Mouse (Mus musculus) heart, embryonic 15.5 days (tissue): Measurements from ENCODE around the gene Ppp2r5a. TPM values are rescaled to one million over a fixed set of nuclear protein-coding genes. Genes with fewer than 3 reads are reported as not detected.

Source experiments
- ATAC-seq: fragments of 200-750 bp; cut with Nextera tagmentation; replicated peaks from 2 replicates; pipeline ENCODE4 v1.8.0; 2017; ENCODE audit warnings: low read depth, moderate TSS enrichment; ENCODE audit not compliant: insufficient number of reproducible peaks, insufficient read depth, low FRiP score
- H3K27ac ChIP-seq: fragments of 300-500 bp; sonication (generic); 2 replicates; pipeline ENCODE4 v1.5.1; 2015; ENCODE audit warnings: mild to moderate bottlenecking, inconsistent platforms
- H3K27me3 ChIP-seq: fragments of 300-500 bp; sonication (generic); 2 replicates; pipeline ENCODE4 v1.6.1; 2015; ENCODE audit warnings: inconsistent platforms
- H3K36me3 ChIP-seq: fragments of 300-500 bp; sonication (generic); 2 replicates; pipeline ENCODE4 v1.6.1; 2015; ENCODE audit warnings: mild to moderate bottlenecking, inconsistent platforms
- H3K4me1 ChIP-seq: fragments of 300-500 bp; sonication (generic); replicated peaks from 2 replicates; pipeline ENCODE4 v1.6.1; 2015; ENCODE audit warnings: inconsistent platforms
- H3K4me2 ChIP-seq: fragments of 300-500 bp; sonication (generic); 2 replicates; pipeline ENCODE4 v1.6.1; 2015; ENCODE audit warnings: inconsistent platforms, mild to moderate bottlenecking, moderate library complexity
- H3K4me3 ChIP-seq: fragments of 300-500 bp; sonication (generic); 2 replicates; pipeline ENCODE4 v1.5.1; 2015; ENCODE audit warnings: mild to moderate bottlenecking, inconsistent platforms
- H3K9ac ChIP-seq: fragments of 300-500 bp; sonication (generic); 2 replicates; pipeline ENCODE4 v1.6.1; 2015; ENCODE audit warnings: mild to moderate bottlenecking, inconsistent platforms
- H3K9me3 ChIP-seq: fragments of 300-500 bp; sonication (generic); replicated peaks from 2 replicates; pipeline ENCODE4 v1.6.1; 2016; ENCODE audit warnings: inconsistent platforms
- WGBS: fragments of 180-500 bp; shearing (Covaris S2); methylation state at CpG from one replicate; pipeline ENCODE4 v1.1.7; 2015; ENCODE audit warnings: mixed read lengths; 5-methylcytosine and 5-hydroxymethylcytosine counted together
- polyA plus RNA-seq: library from polyadenylated mRNA; unstranded; fragments of >200 nt; fragmentation: Nextera tagmentation; extraction: Ambion mirVana; gene quantifications from 2 replicates; pipeline ENCODE4 v1.2.1, GENCODE M21; 2015

The Ppp2r5a gene
- polyA plus RNA-seq: 31.1 and 36.4 TPM in 2 replicates

DNA sequence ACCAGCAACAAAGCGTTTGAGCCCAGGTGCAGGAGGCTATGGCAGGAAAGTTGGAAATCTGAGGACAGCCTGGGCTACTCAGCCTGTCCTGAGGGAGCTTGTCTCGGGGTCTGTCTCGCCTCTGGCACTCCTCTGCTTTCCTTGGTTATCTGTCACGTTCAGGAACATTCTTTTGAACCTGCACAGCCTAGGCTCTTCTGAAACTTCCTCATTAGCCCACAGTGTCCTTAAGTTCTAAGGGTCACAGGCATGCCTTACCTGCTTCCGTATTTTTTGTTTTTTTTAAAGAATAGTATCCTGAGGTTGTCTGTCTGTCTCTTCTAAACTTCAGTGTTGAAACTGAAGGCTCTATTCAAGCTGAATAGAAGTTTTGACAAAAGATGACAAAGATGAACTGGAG is at the start of gene Ppp2r5a:
Gene Ppp2r5a, minus strand, starts transcription at position 199 of the 400 bp plus-strand sequence.
- Histone ChIP-seq H3K4me3 (no peak within 1 kb of the TSS), H3K27me3 (no peaks in the 10 kb centered on the region), H3K27ac (no peak within 1 kb of the TSS), H3K9me3 (no peaks in the 10 kb centered on the region), H3K4me1 (peaks cover 6% of the 10 kb centered on the region; the same call in 1 of the 2 replicates), H3K9ac (no peak within 1 kb of the TSS), H3K4me2 (no peak within 1 kb of the TSS), H3K36me3 (no peaks in the 10 kb centered on the region)
- 46% methylated on average over 5 of the region's 5 CpGs for WGBS
- no peak for ATAC-seq

DNA sequence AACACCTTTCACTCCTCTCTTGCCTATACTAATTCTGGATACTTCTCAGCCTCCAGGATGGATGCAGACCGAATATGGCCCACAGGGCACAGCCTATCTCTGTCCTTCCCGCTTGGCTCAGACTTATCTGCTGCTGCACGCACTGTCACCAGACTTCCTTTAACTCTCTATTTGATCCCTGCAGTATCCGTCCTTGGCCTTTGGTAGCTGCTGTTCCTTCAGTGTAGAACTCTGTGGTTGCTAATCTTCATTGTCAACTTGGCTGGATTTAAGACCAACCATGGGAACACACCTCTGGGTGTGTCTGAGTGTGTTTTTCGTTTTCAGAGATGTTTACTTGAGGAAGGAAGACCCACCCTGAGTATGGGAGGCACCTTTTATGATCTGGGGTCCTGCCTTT is 47.5 kb upstream of the Ppp2r5a start:
- Histone ChIP-seq H3K4me2 (no peak overlapping the region), H3K4me1 (peaks cover 54% of the 10 kb centered on the region), H3K4me3 (no peak overlapping the region), H3K27me3 (no peaks in the 10 kb centered on the region), H3K9me3 (no peaks in the 10 kb centered on the region), H3K27ac (peak overlapping the region; percentile 9; the same call in 1 of the 2 replicates), H3K36me3 (no peaks in the 10 kb centered on the region), H3K9ac (no peak overlapping the region)
- 0 out of 2 replicates have a peak, but pooled peaks have one; percentile 33 for ATAC-seq
- WGBS: 24% methylated on average over 5 of the region's 5 CpGs

DNA sequence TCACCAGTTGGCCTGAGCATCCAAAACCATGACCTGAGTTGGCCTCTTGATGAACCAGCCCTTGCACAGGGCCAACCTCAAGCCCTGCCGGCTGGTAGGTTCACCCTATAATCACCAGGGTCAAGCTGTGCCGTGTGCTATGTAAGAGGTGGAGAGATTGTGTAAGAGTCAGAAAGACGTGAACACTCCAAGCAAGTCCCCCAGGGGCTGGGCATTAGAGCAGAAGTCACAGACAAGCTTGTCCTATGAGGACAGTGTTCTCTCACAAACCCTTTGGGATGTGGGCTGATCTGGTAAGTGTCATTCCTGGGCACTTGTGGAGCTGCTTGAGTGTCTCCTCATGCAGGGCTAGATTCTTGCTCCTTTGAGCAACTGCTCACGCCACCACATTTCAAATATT is 46.5 kb upstream of the Ppp2r5a start:
- 67% methylated on average over 4 of the region's 4 CpGs for WGBS
- Histone ChIP-seq H3K27ac (no peak overlapping the region), H3K9me3 (no peaks in the 10 kb centered on the region), H3K36me3 (no peaks in the 10 kb centered on the region), H3K4me1 (peaks cover 52% of the 10 kb centered on the region), H3K4me3 (no peak overlapping the region), H3K9ac (no peak overlapping the region), H3K4me2 (no peak overlapping the region), H3K27me3 (no peaks in the 10 kb centered on the region)
- ATAC-seq: no peak

DNA sequence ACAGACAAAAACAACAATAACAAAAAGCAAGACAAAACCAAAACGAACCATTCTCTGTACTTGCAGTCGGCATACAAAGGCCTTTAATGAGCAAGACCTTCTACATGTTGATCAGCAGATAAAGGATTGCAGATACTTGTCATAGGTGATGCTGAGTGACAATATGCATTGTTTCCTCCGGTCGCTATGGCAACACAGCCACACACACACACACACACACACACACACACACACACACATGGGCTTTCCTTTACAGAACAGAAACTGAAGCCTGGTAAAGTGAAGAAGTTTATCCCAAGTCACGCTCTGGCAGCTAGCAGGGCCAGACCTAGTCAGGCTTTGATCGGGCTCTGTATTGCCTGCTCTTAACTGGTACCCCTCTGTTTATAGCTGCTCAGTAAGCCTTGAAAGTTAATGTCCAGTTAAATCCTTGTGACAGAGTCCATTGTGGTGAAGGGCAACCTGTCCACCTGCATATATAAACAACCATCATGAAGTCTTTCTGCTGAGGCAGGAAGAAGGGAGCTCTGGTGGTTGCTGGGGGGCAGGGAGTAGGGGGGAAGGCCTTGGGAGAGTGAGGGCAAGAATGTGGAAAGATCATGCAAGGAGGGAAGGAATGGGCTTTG is 44.4 kb upstream of the Ppp2r5a start:
- no peak for ATAC-seq
- Histone ChIP-seq H3K27me3 (no peaks in the 10 kb centered on the region), H3K4me3 (no peak overlapping the region), H3K9me3 (no peaks in the 10 kb centered on the region), H3K36me3 (no peaks in the 10 kb centered on the region), H3K4me2 (no peak overlapping the region), H3K27ac (no peak overlapping the region), H3K9ac (no peak overlapping the region), H3K4me1 (peaks cover 38% of the 10 kb centered on the region)
- WGBS: 82% methylated on average over 6 of the region's 6 CpGs

DNA sequence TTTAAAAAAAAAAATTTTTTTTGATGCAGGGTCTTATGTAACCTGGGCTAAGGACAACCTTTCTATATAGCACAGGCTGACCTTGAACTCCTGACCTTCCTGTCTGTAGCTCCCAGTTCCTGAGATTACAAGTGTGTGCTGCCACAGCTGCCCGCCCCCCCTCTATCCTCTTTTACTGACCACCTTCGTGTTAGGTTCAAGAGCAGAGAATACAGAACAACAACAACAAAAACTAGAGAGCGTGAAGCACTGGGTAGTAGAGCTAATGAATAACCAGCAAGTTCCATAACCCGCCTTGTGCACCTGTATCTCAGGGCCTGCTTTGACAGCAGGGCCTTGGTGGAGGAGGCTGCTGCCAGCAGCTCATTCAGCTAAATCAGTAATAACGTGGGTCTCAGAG is 43.2 kb upstream of the Ppp2r5a start:
- no peak overlapping the region for H3K4me2 ChIP-seq
- WGBS: 64% methylated on average over 5 of the region's 5 CpGs
- H3K27me3 ChIP-seq: no peaks in the 10 kb centered on the region
- H3K36me3 ChIP-seq: no peaks in the 10 kb centered on the region
- ATAC-seq: no peak
- no peak overlapping the region for H3K27ac ChIP-seq
- no peaks in the 10 kb centered on the region for H3K9me3 ChIP-seq
- no peak overlapping the region for H3K4me3 ChIP-seq
- H3K9ac ChIP-seq: no peak overlapping the region
- peaks cover 38% of the 10 kb centered on the region for H3K4me1 ChIP-seq

DNA sequence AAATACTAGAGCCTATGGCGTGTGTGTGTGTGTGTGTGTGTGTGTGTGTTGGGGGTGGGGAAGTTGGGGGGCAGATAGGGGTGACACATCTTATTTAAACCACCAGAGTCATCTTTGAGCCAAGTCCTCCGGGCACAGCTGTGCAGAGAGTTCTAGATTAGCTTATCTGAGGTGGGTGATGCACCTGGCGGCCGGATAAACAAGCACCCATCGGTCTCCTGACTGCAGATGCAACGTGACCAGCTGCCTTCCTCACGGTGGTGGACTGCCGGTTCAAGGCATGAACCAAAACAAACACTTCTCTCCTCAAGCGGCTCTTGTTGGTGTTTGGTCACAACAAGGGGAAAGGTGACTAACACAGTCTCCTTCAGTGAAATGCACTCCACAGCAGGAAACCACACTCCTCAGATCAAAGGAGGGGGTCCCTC is 42.8 kb upstream of the Ppp2r5a start:
- no peaks in the 10 kb centered on the region for H3K36me3 ChIP-seq
- H3K9me3 ChIP-seq: no peaks in the 10 kb centered on the region
- H3K9ac ChIP-seq: no peak overlapping the region
- 57% methylated on average over 9 of the region's 9 CpGs for WGBS
- H3K4me3 ChIP-seq: no peak overlapping the region
- H3K4me1 ChIP-seq: peaks cover 35% of the 10 kb centered on the region
- no peak overlapping the region for H3K4me2 ChIP-seq
- H3K27me3 ChIP-seq: no peaks in the 10 kb centered on the region
- ATAC-seq: no peak
- H3K27ac ChIP-seq: no peak overlapping the region; the same call in 1 of the 2 replicates

DNA sequence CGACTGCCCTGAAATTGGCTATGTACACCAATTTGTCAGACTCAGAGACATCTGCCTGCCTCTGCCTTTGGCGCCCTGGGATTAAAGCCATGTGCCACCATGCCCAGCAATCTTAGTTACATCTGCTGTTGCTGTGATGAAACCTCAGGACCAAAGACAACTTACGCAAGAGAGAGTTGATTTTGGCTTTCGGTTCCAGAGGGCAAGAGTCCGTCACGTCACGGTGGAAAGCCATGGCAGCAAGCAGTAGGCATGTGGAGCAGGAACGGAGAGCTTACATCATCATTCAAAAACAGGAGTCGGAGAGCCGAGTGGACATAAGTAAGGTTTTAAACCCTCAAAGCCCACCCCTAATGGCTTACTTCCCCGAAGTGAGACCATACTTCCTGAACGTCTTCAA is 42.3 kb upstream of the Ppp2r5a start:
- 76% methylated on average over 12 of the region's 12 CpGs for WGBS
- no peak overlapping the region for H3K4me2 ChIP-seq

DNA sequence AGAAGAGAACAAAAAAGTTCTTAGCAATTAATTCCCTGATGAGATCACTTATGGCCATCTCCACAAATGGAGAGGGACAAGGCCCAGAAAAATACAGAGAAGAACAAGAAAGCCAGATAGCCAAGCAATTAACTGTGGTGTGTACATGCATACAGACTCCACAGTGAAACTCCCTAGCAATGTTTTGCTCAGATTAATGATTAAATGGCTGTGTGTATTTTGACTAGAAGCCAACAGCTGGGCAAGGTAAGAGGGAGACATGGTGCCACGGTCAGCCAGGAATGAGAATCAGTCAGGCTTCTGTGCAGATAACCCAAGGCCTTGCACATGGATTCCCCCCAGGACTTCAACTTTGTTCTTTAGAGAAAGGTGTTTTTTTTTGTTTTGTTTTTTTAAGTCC is 41.4 kb upstream of the Ppp2r5a start:
- Histone ChIP-seq H3K27ac (no peak overlapping the region), H3K4me2 (no peak overlapping the region), H3K4me1 (peaks cover 21% of the 10 kb centered on the region), H3K36me3 (no peaks in the 10 kb centered on the region), H3K27me3 (no peaks in the 10 kb centered on the region), H3K4me3 (no peak overlapping the region), H3K9me3 (no peaks in the 10 kb centered on the region), H3K9ac (no peak overlapping the region)
- no peak for ATAC-seq
- 58% methylated on average over 1 of the region's 1 CpGs for WGBS

More for the DNA sequence above, 42.3 kb upstream of the Ppp2r5a start:
- Histone ChIP-seq H3K36me3 (no peaks in the 10 kb centered on the region), H3K4me1 (peaks cover 30% of the 10 kb centered on the region), H3K9ac (no peak overlapping the region), H3K9me3 (no peaks in the 10 kb centered on the region), H3K27ac (no peak overlapping the region; the same call in 1 of the 2 replicates), H3K27me3 (no peaks in the 10 kb centered on the region), H3K4me3 (no peak overlapping the region)
- ATAC-seq: no peak

DNA sequence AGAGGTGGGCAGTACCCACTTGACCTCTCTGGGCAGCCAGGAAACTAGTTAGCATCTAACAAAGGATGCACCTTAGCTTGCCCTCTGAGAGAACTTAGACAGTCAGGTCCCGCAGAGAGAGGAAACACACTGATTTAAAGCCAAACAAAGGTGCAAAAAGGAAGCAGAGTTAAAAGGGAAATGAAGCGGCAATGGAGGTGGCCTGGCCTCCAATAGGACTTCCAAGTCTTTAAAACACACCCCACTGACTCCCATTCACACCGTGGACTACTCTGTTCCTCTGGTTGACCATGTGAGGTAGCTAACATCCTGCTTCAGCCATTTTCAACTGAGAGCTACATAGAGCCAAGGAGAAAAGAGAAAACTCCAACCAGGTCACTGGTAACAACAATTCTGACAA is 35.9 kb upstream of the Ppp2r5a start:
- H3K9ac ChIP-seq: no peak overlapping the region
- peaks cover 41% of the 10 kb centered on the region for H3K4me1 ChIP-seq
- no peak overlapping the region for H3K4me3 ChIP-seq
- WGBS: 67% methylated on average over 3 of the region's 3 CpGs
- no peak overlapping the region for H3K27ac ChIP-seq
- ATAC-seq: no peak
- H3K36me3 ChIP-seq: no peaks in the 10 kb centered on the region
- H3K27me3 ChIP-seq: no peaks in the 10 kb centered on the region
- no peaks in the 10 kb centered on the region for H3K9me3 ChIP-seq
- H3K4me2 ChIP-seq: no peak overlapping the region

DNA sequence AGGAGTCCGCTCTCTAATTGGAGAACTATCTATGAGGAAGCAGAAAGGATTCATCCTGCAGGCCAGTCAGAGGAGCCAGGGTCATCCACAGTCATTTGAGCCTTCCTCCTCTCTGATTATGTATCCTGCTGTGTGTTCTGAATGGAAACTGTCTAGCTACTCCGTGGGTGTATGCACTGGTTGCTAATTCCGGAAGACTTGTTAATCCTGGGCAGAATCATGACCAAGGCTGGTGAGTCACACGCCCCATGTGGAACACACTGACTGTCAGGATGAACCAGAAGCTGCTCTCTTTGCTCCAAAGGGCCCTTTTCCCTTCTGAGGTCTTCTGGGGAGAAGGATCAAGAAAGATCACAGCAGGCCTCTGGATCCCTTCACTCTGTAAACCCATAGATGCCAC is 35.5 kb upstream of the Ppp2r5a start:
- H3K27ac ChIP-seq: no peak overlapping the region
- H3K9me3 ChIP-seq: no peaks in the 10 kb centered on the region
- no peak overlapping the region for H3K4me2 ChIP-seq
- no peak overlapping the region for H3K9ac ChIP-seq
- peaks cover 41% of the 10 kb centered on the region for H3K4me1 ChIP-seq
- no peak for ATAC-seq
- no peaks in the 10 kb centered on the region for H3K27me3 ChIP-seq
- 63% methylated on average over 4 of the region's 4 CpGs for WGBS
- no peaks in the 10 kb centered on the region for H3K36me3 ChIP-seq
- H3K4me3 ChIP-seq: no peak overlapping the region

DNA sequence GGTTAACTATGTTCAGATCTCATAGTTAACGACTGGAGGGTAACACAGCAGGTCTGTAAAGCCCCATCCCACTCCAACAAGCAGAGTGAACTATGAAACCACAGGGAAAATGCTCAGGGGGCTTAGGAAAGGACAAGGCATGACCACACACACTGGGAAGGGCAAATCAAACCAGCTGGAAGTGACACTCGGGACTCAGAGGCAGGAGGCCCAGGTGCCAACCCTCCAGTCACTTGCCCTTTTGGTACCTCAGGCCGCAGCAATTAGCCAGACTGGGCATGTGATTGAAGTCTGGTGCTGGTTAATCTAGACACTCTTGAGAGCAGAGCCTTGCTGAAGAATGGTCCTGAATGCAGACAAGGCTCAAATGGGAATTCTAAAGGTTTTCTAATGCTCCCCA is 33.6 kb upstream of the Ppp2r5a start:
- Histone ChIP-seq H3K4me2 (no peak overlapping the region), H3K9me3 (no peaks in the 10 kb centered on the region), H3K9ac (no peak overlapping the region), H3K4me1 (peaks cover 49% of the 10 kb centered on the region), H3K27ac (peak overlapping the region; percentile 60), H3K36me3 (no peaks in the 10 kb centered on the region), H3K4me3 (no peak overlapping the region), H3K27me3 (no peaks in the 10 kb centered on the region)
- WGBS: 32% methylated on average over 3 of the region's 3 CpGs
- no peak for ATAC-seq

DNA sequence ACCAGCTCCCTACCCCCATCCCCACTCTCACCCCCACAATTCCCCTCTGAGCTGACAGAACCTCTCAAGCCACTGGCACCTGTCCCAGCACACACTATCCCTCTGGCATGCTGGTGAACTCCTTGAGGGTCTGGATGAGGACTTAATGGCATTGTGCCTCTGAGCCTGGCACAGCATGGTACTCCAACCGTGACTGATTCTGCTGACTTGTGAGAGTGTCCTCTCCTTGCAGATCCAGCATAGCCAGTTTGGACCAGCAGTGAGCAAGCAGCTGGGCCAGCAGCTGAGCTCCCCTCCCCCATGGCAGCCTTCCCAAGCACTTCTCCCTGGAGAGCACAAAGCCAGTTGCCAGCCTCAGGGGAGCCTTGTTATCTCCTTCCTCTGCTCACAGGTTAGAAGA is 32.3 kb upstream of the Ppp2r5a start:
- H3K9me3 ChIP-seq: no peaks in the 10 kb centered on the region
- no peak overlapping the region for H3K4me3 ChIP-seq
- WGBS: 13% methylated on average over 1 of the region's 1 CpGs
- peaks cover 49% of the 10 kb centered on the region for H3K4me1 ChIP-seq
- H3K36me3 ChIP-seq: no peaks in the 10 kb centered on the region
- H3K4me2 ChIP-seq: no peak overlapping the region
- H3K9ac ChIP-seq: no peak overlapping the region
- peak; percentile 66 for ATAC-seq
- no peaks in the 10 kb centered on the region for H3K27me3 ChIP-seq
- peak overlapping the region; percentile 71 for H3K27ac ChIP-seq
